Mouse (Mus musculus) layer of hippocampus, adult 9-11 months (tissue): ENCODE measurements around the gene Lgr4.
"Not testable (repeated sequence)": the region's sequence is repeated elsewhere in the genome, so short reads cannot be mapped to it uniquely, and the experiment has no call there.

ENCODE experiments used
- DNase-seq: peaks from one replicate; pipeline ENCODE4 v3.0.0; 2022

Gene Lgr4

DNA sequence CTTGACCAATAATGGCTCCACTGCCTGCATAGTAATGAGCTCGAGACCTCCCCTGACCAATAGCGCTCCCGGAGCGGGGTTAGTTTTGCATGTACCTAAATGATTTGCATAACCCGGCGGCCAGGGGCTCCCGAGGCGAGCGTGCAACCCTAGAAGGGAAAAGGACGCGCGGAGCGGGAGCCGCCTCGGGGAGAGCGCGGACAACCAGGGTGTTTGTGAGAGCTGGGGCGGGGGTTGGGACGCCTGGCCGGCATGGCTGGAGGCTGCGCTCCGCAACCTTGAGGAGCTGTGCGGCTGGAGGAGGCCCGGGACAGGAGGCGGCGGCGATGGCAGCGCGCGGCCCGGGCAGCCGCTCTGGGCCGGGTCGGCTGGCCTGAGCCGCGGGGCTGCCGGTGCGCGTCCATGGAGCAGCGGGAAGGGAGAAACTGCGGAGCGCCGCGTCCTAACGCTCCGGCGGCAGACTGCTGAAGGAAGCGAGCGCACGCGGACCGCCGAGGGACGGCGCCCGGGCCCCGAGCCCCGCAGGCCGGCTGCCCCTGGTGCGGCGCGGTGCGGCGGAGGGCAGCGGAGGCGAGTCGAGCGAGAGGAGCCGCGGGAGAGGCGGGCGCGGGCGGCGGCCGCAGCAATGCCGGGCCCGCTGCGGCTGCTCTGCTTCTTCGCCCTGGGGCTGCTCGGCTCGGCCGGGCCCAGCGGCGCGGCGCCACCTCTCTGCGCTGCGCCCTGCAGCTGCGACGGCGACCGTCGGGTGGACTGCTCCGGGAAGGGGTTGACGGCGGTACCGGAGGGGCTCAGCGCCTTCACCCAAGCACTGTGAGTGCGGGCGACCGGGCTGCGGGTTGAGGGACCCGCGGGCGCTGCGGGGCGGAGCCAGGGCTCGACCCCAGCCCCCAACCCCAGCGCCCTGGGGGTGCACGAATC, at the start of gene Lgr4:
Lgr4 (plus strand) TSS at position 152 of the 918 bp plus-strand sequence.
- DNase-seq: peak; percentile 96

DNA sequence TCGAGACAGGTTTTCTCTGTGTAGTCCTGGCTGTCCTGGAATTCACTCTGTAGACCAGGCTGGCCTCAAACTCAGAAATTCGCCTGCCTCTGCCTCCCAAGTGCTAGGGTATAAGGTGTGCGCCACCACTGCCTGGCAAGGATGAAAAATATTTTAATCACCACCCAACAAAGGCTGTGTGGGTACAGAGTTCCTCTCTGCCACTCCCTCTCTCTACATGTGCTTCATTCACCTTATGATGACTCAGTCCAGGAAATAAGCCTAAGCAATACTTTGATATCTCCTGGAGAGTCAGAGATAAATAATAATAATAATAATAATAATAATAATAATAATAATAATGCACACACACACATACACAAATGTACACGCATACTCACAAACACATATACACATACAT, 38.0 kb upstream of the Lgr4 start:
- DNase-seq: not testable (repeated sequence)

DNA sequence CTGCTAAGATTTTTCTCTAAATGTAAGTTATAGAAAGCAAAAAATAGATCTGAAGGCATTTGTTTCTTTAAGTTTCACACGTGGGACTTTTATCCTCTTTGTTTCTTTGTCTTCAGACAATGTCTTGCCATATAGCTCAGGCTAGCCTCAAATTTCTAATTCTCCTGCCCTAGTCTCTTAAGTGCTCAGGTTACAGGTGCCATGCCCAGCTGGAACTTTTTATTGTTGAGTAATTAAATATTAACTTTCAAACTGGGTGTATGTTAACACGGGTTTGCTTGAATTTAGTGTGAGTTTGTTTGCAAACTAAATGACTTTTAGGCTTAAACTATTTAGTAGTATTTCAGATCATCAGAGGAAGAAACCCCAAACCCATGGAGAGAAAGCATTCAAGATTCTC, 36.3 kb upstream of the Lgr4 start:
- no peak for DNase-seq

DNA sequence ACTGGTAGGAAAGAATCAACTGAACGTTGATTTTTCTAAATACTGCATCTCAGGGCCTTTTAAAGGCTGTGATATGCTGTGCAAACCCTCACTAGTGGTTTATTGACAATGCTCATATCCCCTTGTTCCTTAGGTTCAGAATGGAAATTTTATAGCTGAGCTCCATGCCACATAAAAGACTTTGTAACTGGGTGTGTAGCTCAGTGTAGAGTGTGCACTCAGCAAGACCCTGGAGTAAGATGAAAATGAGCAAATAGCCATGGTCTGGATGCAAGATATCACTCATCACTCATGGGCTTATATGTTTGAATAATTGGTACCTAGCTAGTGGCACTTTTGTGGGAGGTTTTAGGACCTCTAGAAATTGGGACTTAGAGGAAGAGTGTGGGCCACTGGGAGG, 35.8 kb upstream of the Lgr4 start:
- no peak for DNase-seq

GRCm38 (mm10) chr2:109884106-109884505, 33.3 kb upstream of the Lgr4 start:
- DNase-seq: peak; percentile 83

DNA sequence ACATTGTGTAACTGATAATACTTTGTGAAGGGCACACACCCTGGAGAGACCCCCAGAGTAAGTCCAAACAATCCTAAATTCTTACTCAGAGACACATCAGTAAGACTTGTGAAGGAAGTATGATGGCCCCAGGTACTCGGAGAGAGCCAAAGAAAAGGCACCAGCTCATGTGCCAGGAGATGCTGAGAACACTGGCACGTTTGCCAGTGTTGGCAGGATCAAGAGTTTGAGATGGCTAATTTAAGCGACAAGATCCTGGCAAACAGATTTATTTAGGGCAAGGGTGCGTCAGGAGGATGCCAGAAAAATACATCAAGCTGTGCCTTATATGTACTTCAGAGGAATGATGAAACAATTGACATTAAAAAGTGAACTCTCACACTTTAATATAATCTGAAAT, 32.9 kb upstream of the Lgr4 start:
- DNase-seq: no peak

- DNase-seq: no peak
These were observed 27.4 kb upstream of the Lgr4 start for GRCm38 (mm10) chr2:109890068-109890467.

DNA sequence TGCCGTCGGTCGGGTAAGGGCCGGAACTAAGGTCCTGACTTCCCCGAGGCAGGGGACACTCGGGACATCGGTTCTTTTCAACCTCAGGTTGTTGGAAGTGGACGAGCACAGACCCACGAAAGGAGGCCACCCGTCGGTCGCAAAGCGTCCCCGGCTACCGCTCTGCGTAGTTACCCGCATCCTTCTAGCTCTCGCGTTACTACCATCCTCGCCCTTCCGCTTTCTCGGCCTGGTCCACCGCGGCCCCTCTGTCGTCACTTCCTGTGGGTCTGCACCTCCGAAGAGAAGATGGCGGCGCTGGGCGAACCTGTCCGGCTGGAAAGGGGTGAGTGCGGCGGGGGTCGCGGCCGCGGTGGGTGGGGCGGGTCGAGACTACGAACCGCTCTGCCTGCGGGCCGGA, 26.9 kb upstream of the Lgr4 start, which contains the start of gene Lin7c:
Lin7c (plus strand) TSS at position 257 of the 400 bp plus-strand sequence.
- peak; percentile 96 for DNase-seq

DNA sequence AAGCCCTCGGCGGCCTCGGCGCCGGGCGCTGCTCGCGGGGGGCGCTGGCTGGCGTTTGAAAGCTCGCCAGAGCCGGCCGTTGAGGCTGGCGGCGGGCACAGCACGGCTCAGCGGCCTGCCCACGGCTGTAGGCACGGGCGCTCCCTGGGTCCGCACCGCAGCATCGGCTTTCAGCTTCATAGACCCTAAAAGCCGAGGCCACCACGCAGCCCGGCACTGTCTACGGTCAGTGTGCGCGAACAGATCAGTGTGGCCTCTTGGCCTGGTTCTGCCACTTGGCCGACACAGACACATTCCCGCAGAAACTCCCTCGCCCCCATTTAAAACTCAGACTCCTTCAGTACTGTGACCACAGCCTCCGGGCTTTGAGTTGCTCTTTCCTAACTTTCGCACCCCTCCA, 26.4 kb upstream of the Lgr4 start:
- no peak for DNase-seq

- no peak for DNase-seq
These were observed 26.0 kb upstream of the Lgr4 start for GRCm38 (mm10) chr2:109891471-109891870.

- DNase-seq: no peak
These were observed 21.1 kb upstream of the Lgr4 start for GRCm38 (mm10) chr2:109896311-109896710.

DNA sequence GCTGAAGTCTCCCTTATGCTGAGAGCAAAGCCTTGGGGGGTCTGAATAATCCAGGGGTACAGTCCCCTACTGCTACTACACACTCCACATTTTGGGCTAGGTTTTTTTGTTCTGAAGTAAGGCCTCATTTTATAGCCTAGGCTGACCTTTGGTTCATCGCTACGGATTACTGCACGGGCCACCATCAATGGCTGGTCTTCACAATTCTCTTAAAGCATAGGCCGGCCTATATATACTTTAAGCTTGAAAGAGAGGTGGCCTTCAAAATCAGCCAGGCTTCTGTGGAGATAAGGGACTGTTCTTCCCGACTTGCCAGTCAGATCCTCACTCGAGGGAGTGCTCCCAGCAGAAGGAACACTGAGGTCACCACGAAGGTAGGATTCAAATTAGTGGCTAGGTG, 14.6 kb upstream of the Lgr4 start:
- DNase-seq: no peak

- DNase-seq: peak; percentile 82
These were observed 13.2 kb upstream of the Lgr4 start for GRCm38 (mm10) chr2:109904171-109904821.

- DNase-seq: no peak
These were observed 8.3 kb upstream of the Lgr4 start for GRCm38 (mm10) chr2:109909122-109909521.

GRCm38 (mm10) chr2:109912216-109912615, 5.2 kb upstream of the Lgr4 start:
- DNase-seq: no peak

GRCm38 (mm10) chr2:109912766-109913165, 4.7 kb upstream of the Lgr4 start:
- no peak for DNase-seq

- DNase-seq: no peak
These were observed 4.2 kb upstream of the Lgr4 start for GRCm38 (mm10) chr2:109913241-109913640.

DNA sequence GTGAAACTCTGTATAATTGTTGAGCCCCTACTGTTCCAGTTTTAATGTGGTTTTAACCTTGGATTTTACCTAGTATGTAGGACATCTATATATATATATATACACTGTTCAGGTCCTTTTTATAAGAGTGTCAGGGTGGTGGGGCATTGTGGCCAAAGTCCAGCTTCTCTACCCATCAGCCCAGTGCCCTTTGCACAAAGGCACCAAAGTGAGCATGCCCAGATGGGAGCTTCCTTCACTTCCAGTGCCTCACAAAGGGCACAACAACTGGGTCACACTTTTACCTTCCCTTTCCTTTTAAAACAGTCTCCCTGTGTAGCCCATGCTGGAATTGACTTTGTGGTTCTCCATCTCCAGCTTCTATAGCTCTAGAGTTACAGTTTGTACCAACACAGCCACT, 2.8 kb upstream of the Lgr4 start:
- DNase-seq: no peak

DNA sequence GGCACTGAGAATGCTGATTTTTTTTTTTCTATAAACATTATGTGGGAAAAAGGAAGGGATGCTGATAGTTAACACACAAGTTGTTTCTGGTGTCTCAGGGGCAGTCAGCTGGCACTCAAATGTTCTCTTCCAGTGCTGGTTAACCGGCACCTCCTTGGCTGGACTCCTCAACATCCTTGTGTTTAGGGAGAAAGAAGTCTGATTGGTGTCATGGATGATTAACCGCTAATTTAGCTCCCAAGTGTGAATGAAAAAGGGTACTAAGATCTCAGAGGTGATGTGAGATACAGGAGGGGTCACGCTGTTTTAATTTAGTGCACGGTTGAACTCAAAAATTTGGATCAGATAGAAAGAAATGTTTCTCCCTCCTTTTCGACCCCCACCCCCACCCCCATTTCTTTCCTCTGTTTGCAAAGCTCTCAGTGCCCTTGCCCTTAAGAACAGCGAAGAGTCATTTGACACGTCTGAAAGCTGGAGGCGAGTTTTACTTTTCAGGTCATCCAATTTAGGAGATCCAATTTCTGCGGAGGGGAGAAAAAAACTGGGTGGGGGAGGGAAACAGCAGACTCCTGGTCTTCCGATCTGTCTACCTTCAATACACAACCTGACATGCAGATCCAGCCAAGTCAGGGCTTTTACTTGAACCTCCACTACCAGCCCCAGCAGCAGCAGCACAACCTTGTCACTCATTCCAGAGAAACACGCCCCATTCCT, 508 bp upstream of the Lgr4 start:
- no peak for DNase-seq

- DNase-seq: no peak
These were observed 1.3 kb downstream of the Lgr4 start for GRCm38 (mm10) chr2:109918592-109919262.

GRCm38 (mm10) chr2:109920471-109920870, 3.0 kb downstream of the Lgr4 start:
- no peak for DNase-seq

DNA sequence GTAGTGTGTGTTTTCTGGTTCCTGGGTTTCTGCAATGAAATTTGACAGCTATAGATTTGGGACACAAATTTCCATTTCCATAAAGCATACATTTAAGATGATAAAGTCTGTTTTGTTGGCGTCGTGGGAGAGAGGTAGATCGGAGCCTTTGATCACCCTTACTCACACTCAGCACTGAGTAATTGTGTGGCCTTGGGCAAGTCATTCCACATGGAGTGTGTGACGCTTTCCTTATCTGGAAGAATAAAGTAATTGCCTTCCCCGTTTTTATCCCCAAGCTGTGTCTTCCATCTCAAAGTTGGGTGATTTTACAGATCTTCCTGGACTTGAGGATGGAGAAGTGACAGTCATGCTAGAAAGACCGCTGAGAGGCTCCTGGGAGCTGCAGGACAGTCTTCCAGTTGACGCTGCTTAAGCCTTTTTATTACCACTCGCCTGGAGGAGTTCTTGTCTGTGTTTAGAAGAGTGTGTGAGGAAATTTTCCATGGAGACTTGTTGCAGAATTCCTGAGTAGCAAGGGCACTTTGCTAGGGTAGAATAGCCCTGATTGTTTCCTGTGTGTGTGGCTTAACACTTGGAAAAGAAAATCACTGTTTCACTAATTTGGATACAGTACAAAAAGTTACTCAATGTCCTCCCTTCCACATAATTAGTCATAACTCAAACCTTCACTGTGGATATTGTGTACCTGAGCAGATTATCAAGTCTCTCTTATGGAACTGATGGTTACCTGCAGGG, 4.0 kb downstream of the Lgr4 start:
- DNase-seq: no peak
